20 mouse cellular contexts compared by ENCODE assay signal in the genomic region with DNA sequence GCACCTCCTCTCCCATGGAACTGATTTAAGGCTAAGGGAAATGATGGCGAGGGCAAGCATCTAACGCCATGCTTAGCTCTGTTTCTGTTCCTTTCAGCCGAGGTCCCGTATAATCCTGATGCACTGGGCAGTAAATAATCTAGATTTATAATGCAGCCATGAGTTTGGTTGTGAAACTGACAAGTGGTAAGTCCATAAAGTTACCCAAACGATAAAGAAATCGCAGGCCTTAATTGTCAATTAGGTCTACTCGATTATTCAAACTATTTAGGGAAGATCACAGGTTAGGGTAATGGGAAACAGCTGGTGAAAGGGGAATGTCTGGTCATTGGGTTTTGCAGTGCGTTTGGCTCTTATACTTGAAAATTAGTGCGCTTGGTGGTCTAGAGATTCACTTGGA. TPM values are rescaled to one million over a fixed set of nuclear protein-coding genes. Genes with fewer than 3 reads are reported as not detected.
DNase-seq lines count a peak whose midpoint lies in the region; ATAC-seq lines count a peak whose summit lies in the region.
"Had no signal": no experiment of that assay in that cellular context is flagged by ENCODE, and none has a peak within 500 bp of the region (broad histone marks: within the 10 kb centered on the region; RNA-seq: fewer than 3 reads in every experiment).

No protein-coding gene starts in this region.

- no peak overlapping the region for H3K9ac ChIP-seq in embryonic facial prominence, embryonic 13.5 days
- H3K9ac ChIP-seq: forebrain, embryonic 13.5 days; heart, embryonic 13.5 days; hindbrain, embryonic 12.5 days; intestine, embryonic 15.5 days had no signal

- H3K4me2 ChIP-seq in embryonic facial prominence, embryonic 13.5 days, result peak overlapping the region; percentile 24
- H3K4me2 ChIP-seq: forebrain, embryonic 13.5 days; heart, embryonic 13.5 days; hindbrain, embryonic 12.5 days; intestine, embryonic 15.5 days had no signal

- no peak for ATAC-seq in embryonic facial prominence, embryonic 13.5 days (ENCODE audit: insufficient number of reproducible peaks, insufficient read depth, low FRiP score, low TSS enrichment, low read depth)
- ATAC-seq: forebrain, embryonic 13.5 days; hindbrain, embryonic 16.5 days; intestine, embryonic 15.5 days had no signal

- H3K27me3 ChIP-seq in embryonic facial prominence, embryonic 13.5 days, result no peaks in the 10 kb centered on the region
- H3K27me3 ChIP-seq in limb, embryonic 10.5 days (ENCODE audit: low read depth, poor library complexity, severe bottlenecking), result no peaks in the 10 kb centered on the region
- H3K27me3 ChIP-seq: forebrain, embryonic 13.5 days; heart, embryonic 13.5 days; hindbrain, embryonic 12.5 days; intestine, embryonic 15.5 days had no signal

- no peak overlapping the region for H3K27ac ChIP-seq in embryonic facial prominence, embryonic 13.5 days
- peak overlapping the region; percentile 51; the same call in 1 of the 2 replicates for H3K27ac ChIP-seq in limb, embryonic 10.5 days
- H3K27ac ChIP-seq: forebrain, embryonic 13.5 days; heart, embryonic 13.5 days; hindbrain, embryonic 12.5 days; intestine, embryonic 15.5 days had no signal

- no peaks in the 10 kb centered on the region for H3K36me3 ChIP-seq in embryonic facial prominence, embryonic 13.5 days
- H3K36me3 ChIP-seq in limb, embryonic 10.5 days, result no peaks in the 10 kb centered on the region
- H3K36me3 ChIP-seq: heart, embryonic 13.5 days; hindbrain, embryonic 12.5 days; intestine, embryonic 15.5 days had no signal

- no peak overlapping the region for H3K4me3 ChIP-seq in embryonic facial prominence, embryonic 13.5 days
- 0 out of 2 replicates have a peak overlapping the region, but pooled peaks have one; percentile 8 for H3K4me3 ChIP-seq in limb, embryonic 10.5 days
- H3K4me3 ChIP-seq: forebrain, embryonic 13.5 days; heart, embryonic 13.5 days; hindbrain, embryonic 12.5 days; intestine, embryonic 15.5 days had no signal

- peak; percentile 57 for DNase-seq in embryo, embryonic 10.5 days (ENCODE audit: low spot score)
- DNase-seq in embryo, embryonic 11 days, result peak; percentile 41
- no peak for DNase-seq in limb, embryonic 10.5 days (ENCODE audit: low spot score)
- DNase-seq in cerebellum, adult 11-12 months, result no peak
- DNase-seq in frontal cortex, postnatal 10 days (ENCODE audit: low spot score in 2 of 2), result no peak
- DNase-seq in right cerebral cortex, postnatal 10 days (ENCODE audit: low spot score in 2 of 2), result no peak
- DNase-seq: adrenal gland, adult 2 months; adrenal gland, postnatal 36 days; cerebellum, adult 11 months; cerebellum, adult 9-10 months; cerebellum, postnatal 25 days; gastrocnemius, postnatal 10 days; heart, postnatal 36 days; kidney, adult 18-20 months had no signal

- 33% methylated on average over 9 of the region's 9 CpGs for WGBS in embryonic facial prominence, embryonic 13.5 days
- WGBS in limb, embryonic 10.5 days, result 23% methylated on average over 9 of the region's 9 CpGs

- H3K9me3 ChIP-seq in embryonic facial prominence, embryonic 13.5 days, result no peaks in the 10 kb centered on the region
- no peaks in the 10 kb centered on the region for H3K9me3 ChIP-seq in limb, embryonic 10.5 days (replicated peaks)
- H3K9me3 ChIP-seq: forebrain, embryonic 13.5 days; heart, embryonic 13.5 days; hindbrain, embryonic 12.5 days; intestine, embryonic 15.5 days had no signal

- peaks cover 19% of the 10 kb centered on the region for H3K4me1 ChIP-seq in embryonic facial prominence, embryonic 13.5 days
- H3K4me1 ChIP-seq in limb, embryonic 10.5 days, result peaks cover 31% of the 10 kb centered on the region
- H3K4me1 ChIP-seq: forebrain, embryonic 13.5 days; hindbrain, embryonic 12.5 days; intestine, embryonic 15.5 days had no signal

RNA-seq across cellular contexts. Expression of gene Hmga2, which starts 37.5 kb away (rescaled TPM):
- polyA plus RNA-seq in embryonic facial prominence, embryonic 13.5 days (2015; fragmentation: Nextera tagmentation; extraction: Ambion mirVana), result 59.2 and 64.9 TPM in 2 replicates
- polyA plus RNA-seq in limb, embryonic 10.5 days (2016; fragmentation: Nextera tagmentation; extraction: Ambion mirVana), result 129 and 160 TPM in 2 replicates

Comparison
In these comparisons a context has a peak if more than half of its experiments do, and no peak if none do; other contexts are left out.
1. DNase-seq: peak in embryo, embryonic 10.5 days (single experiment) and embryo, embryonic 11 days (single experiment); none in limb, embryonic 10.5 days (single experiment), cerebellum, adult 11-12 months (single experiment), frontal cortex, postnatal 10 days (0 of 2) and right cerebral cortex, postnatal 10 days (0 of 2).